Mouse (Mus musculus) stomach, embryonic 14.5 days (tissue): ENCODE measurements at regions not wholly inside any gene's neighbourhood (a gene's known extent, or its start where the extent isn't known, plus 50 kb on each side); places are given as distances from the start of the nearest gene placed in this dataset.
A peak's percentile ranks its signal among the peaks of the same experiment; 100 is the strongest.

Experiments used
- ATAC-seq: fragments of 200-750 bp; cut with Nextera tagmentation; 2 replicates; pipeline ENCODE4 v1.8.0; 2017; ENCODE audit warnings: low read depth, moderate TSS enrichment; ENCODE audit not compliant: insufficient number of reproducible peaks, insufficient read depth, low FRiP score
- H3K27ac ChIP-seq: fragments of 300-500 bp; sonication (generic); 2 replicates; pipeline ENCODE4 v1.5.1; 2014; ENCODE audit warnings: mild to moderate bottlenecking, low read length, moderate library complexity, mixed read lengths
- H3K27me3 ChIP-seq: fragments of 300-500 bp; sonication (generic); 2 replicates; pipeline ENCODE4 v1.6.1; 2014; ENCODE audit warnings: low read length, control low read depth, mixed read lengths; ENCODE audit not compliant: control insufficient read depth, insufficient read depth
- H3K36me3 ChIP-seq: fragments of 300-500 bp; sonication (generic); 2 replicates; pipeline ENCODE4 v1.6.1; 2014; ENCODE audit warnings: mild to moderate bottlenecking, control low read depth, low read length, moderate library complexity, mixed read lengths; ENCODE audit not compliant: control insufficient read depth, insufficient read depth
- H3K4me1 ChIP-seq: fragments of 300-500 bp; sonication (generic); 2 replicates; pipeline ENCODE4 v1.6.1; 2014; ENCODE audit warnings: low read length, control low read depth, mixed read lengths; ENCODE audit not compliant: control insufficient read depth, insufficient read depth
- H3K4me2 ChIP-seq: fragments of 300-500 bp; sonication (generic); replicated peaks from 2 replicates; pipeline ENCODE4 v1.6.1; 2014; ENCODE audit warnings: low read depth, low read length, control low read depth
- H3K4me3 ChIP-seq: fragments of 300-500 bp; sonication (generic); 2 replicates; pipeline ENCODE4 v1.5.1; 2014; ENCODE audit warnings: low read depth, low read length, control low read depth
- H3K9ac ChIP-seq: fragments of 300-500 bp; sonication (generic); replicated peaks from 2 replicates; pipeline ENCODE4 v1.6.1; 2014; ENCODE audit warnings: low read depth, mild to moderate bottlenecking, control low read depth, low read length, moderate library complexity, mixed read lengths
- H3K9me3 ChIP-seq: fragments of 300-500 bp; sonication (generic); 2 replicates; pipeline ENCODE4 v1.6.1; 2016; ENCODE audit warnings: low read depth, low read length, control low read depth; ENCODE audit not compliant: control insufficient read depth
- WGBS: fragments of 180-500 bp; shearing (Covaris S2); extraction: QIAGEN DNeasy Blood & Tissue Kit; methylation state at CpG from one replicate; pipeline ENCODE4 v1.1.7; 2014; 5-methylcytosine and 5-hydroxymethylcytosine counted together

- Histone ChIP-seq H3K27ac (no peak overlapping the region), H3K9me3 (no peaks in the 10 kb centered on the region), H3K4me2 (no peak overlapping the region), H3K36me3 (no peaks in the 10 kb centered on the region), H3K27me3 (no peaks in the 10 kb centered on the region), H3K4me3 (no peak overlapping the region), H3K4me1 (no peaks in the 10 kb centered on the region), H3K9ac (no peak overlapping the region)
- no peak for ATAC-seq
- 77% methylated on average over 6 of the region's 6 CpGs for WGBS
Measured at GRCm38 (mm10) chr3:34770271-34770670, 120.1 kb downstream of the Sox2 start.

GRCm38 (mm10) chr3:34772035-34772434 is 121.8 kb downstream of the Sox2 start:
- Histone ChIP-seq H3K9me3 (no peaks in the 10 kb centered on the region), H3K4me2 (no peak overlapping the region), H3K9ac (no peak overlapping the region), H3K27ac (no peak overlapping the region), H3K4me3 (no peak overlapping the region), H3K36me3 (no peaks in the 10 kb centered on the region), H3K27me3 (no peaks in the 10 kb centered on the region), H3K4me1 (no peaks in the 10 kb centered on the region)
- ATAC-seq = no peak
- 87% methylated on average over 3 of the region's 3 CpGs for WGBS

GRCm38 (mm10) chr3:34773678-34774425 is 123.6 kb downstream of the Sox2 start:
- Histone ChIP-seq H3K4me1 (no peaks in the 10 kb centered on the region), H3K27me3 (no peaks in the 10 kb centered on the region), H3K4me2 (peak overlapping the region; percentile 1; the same call in 1 of the 2 replicates), H3K27ac (no peak overlapping the region; the same call in 1 of the 2 replicates), H3K9me3 (no peaks in the 10 kb centered on the region), H3K36me3 (no peaks in the 10 kb centered on the region), H3K4me3 (no peak overlapping the region), H3K9ac (no peak overlapping the region)
- WGBS = 18% methylated on average over 23 of the region's 23 CpGs
- peak; percentile 20; the same call in 1 of the 2 replicates for ATAC-seq

- Histone ChIP-seq H3K9me3 (no peaks in the 10 kb centered on the region), H3K36me3 (no peaks in the 10 kb centered on the region), H3K4me2 (no peak overlapping the region), H3K9ac (no peak overlapping the region), H3K27ac (no peak overlapping the region), H3K4me1 (no peaks in the 10 kb centered on the region), H3K4me3 (no peak overlapping the region), H3K27me3 (no peaks in the 10 kb centered on the region)
- WGBS = 85% methylated on average over 6 of the region's 6 CpGs
- ATAC-seq = no peak
Measured at GRCm38 (mm10) chr3:34781770-34782169, 131.6 kb downstream of the Sox2 start.

GRCm38 (mm10) chr3:34783398-34783797 is 133.2 kb downstream of the Sox2 start:
- ATAC-seq = no peak
- H3K27ac ChIP-seq = no peak overlapping the region
- no peaks in the 10 kb centered on the region for H3K9me3 ChIP-seq
- no peaks in the 10 kb centered on the region for H3K4me1 ChIP-seq
- H3K4me2 ChIP-seq = no peak overlapping the region
- no peaks in the 10 kb centered on the region for H3K36me3 ChIP-seq
- WGBS = 89% methylated on average over 1 of the region's 1 CpGs
- no peak overlapping the region for H3K4me3 ChIP-seq
- no peak overlapping the region for H3K9ac ChIP-seq
- no peaks in the 10 kb centered on the region for H3K27me3 ChIP-seq

GRCm38 (mm10) chr3:34787211-34787610 is 137.0 kb downstream of the Sox2 start:
- H3K4me3 ChIP-seq = no peak overlapping the region
- H3K9ac ChIP-seq = no peak overlapping the region
- no peaks in the 10 kb centered on the region for H3K27me3 ChIP-seq
- H3K4me2 ChIP-seq = no peak overlapping the region
- no peak for ATAC-seq
- WGBS = 89% methylated on average over 3 of the region's 3 CpGs
- H3K9me3 ChIP-seq = no peaks in the 10 kb centered on the region
- no peaks in the 10 kb centered on the region for H3K36me3 ChIP-seq
- H3K4me1 ChIP-seq = no peaks in the 10 kb centered on the region
- H3K27ac ChIP-seq = no peak overlapping the region

- H3K4me1 ChIP-seq = peaks cover 6% of the 10 kb centered on the region; the same call in 1 of the 2 replicates
- 9% methylated on average over 23 of the region's 23 CpGs for WGBS
Measured at GRCm38 (mm10) chr3:34795103-34795983, 145.1 kb downstream of the Sox2 start.

GRCm38 (mm10) chr3:34795984-34796266 is 145.7 kb downstream of the Sox2 start:
- Histone ChIP-seq H3K27me3 (no peaks in the 10 kb centered on the region), H3K36me3 (no peaks in the 10 kb centered on the region), H3K9me3 (no peaks in the 10 kb centered on the region), H3K4me3 (peak overlapping the region; percentile 29), H3K4me1 (peaks cover 6% of the 10 kb centered on the region; the same call in 1 of the 2 replicates), H3K4me2 (peak overlapping the region; percentile 52), H3K9ac (no peak overlapping the region; the same call in 1 of the 2 replicates), H3K27ac (peak overlapping the region; percentile 67; the same call in 1 of the 2 replicates)
- no peak for ATAC-seq
- 6% methylated on average over 5 of the region's 5 CpGs for WGBS

More at GRCm38 (mm10) chr3:34795103-34795983, 145.1 kb downstream of the Sox2 start:
- Histone ChIP-seq H3K9ac (peak overlapping the region; percentile 14; the same call in 1 of the 2 replicates), H3K9me3 (no peaks in the 10 kb centered on the region), H3K27ac (peak overlapping the region; percentile 67), H3K4me3 (peak overlapping the region; percentile 29), H3K4me2 (peak overlapping the region; percentile 52), H3K36me3 (no peaks in the 10 kb centered on the region), H3K27me3 (no peaks in the 10 kb centered on the region)
- peak; percentile 86; the same call in 1 of the 2 replicates for ATAC-seq
